Mouse (Mus musculus): ENCODE results near the gene Fam83g. TPM values are rescaled to one million over a fixed set of nuclear protein-coding genes. Genes with fewer than 3 reads are reported as not detected.

Fam83g gene
- total RNA-seq, 2 experiments from 2014 or later: 1.2 to 1.6 TPM

- no peak for DNase-seq (ENCODE audit: low spot score in 2 of 2)
Measured at GRCm38 (mm10) chr11:61650470-61651265, 33.2 kb upstream of the Fam83g start.

GRCm38 (mm10) chr11:61652216-61652615 is 31.7 kb upstream of the Fam83g start:
- no peak for DNase-seq (ENCODE audit: low spot score in 2 of 2)

- no peak for DNase-seq (ENCODE audit: low spot score in 2 of 2)
Measured at GRCm38 (mm10) chr11:61652686-61653447, 31.0 kb upstream of the Fam83g start, which contains the start of gene Grap. TSS of gene Grap (plus strand) at chr11:61653265.

GRCm38 (mm10) chr11:61653568-61653967 is 30.3 kb upstream of the Fam83g start:
- no peak for DNase-seq (ENCODE audit: low spot score in 2 of 2)

GRCm38 (mm10) chr11:61654786-61655311 is 29.0 kb upstream of the Fam83g start:
- no peak for DNase-seq (ENCODE audit: low spot score in 2 of 2)

GRCm38 (mm10) chr11:61655649-61656048 is 28.2 kb upstream of the Fam83g start:
- DNase-seq (ENCODE audit: low spot score in 2 of 2): no peak

- no peak for DNase-seq (ENCODE audit: low spot score in 2 of 2)
Measured at GRCm38 (mm10) chr11:61656148-61656850, 27.6 kb upstream of the Fam83g start.

GRCm38 (mm10) chr11:61657432-61657831 is 26.5 kb upstream of the Fam83g start:
- no peak for DNase-seq (ENCODE audit: low spot score in 2 of 2)

- no peak for DNase-seq (ENCODE audit: low spot score in 2 of 2)
Measured at GRCm38 (mm10) chr11:61658360-61658922, 25.4 kb upstream of the Fam83g start.

GRCm38 (mm10) chr11:61659011-61659858 is 24.7 kb upstream of the Fam83g start:
- DNase-seq (ENCODE audit: low spot score in 2 of 2): no peak

GRCm38 (mm10) chr11:61660001-61660400 is 23.9 kb upstream of the Fam83g start:
- DNase-seq (ENCODE audit: low spot score in 2 of 2): no peak

- no peak for DNase-seq (ENCODE audit: low spot score in 2 of 2)
Measured at GRCm38 (mm10) chr11:61660806-61661392, 23.0 kb upstream of the Fam83g start.

- DNase-seq (ENCODE audit: low spot score in 2 of 2): no peak
Measured at GRCm38 (mm10) chr11:61662189-61662588, 21.7 kb upstream of the Fam83g start.

- DNase-seq (ENCODE audit: low spot score in 2 of 2): peak in 1 of 2 experiments; percentile 41
Measured at GRCm38 (mm10) chr11:61665401-61665800, 18.5 kb upstream of the Fam83g start.

- peak; percentile 47 to 54 for DNase-seq (ENCODE audit: low spot score in 2 of 2)
Measured at GRCm38 (mm10) chr11:61665991-61666799, 17.7 kb upstream of the Fam83g start.

- DNase-seq (ENCODE audit: low spot score in 2 of 2): no peak
Measured at GRCm38 (mm10) chr11:61667248-61667647, 16.6 kb upstream of the Fam83g start.

- DNase-seq (ENCODE audit: low spot score in 2 of 2): no peak
Measured at GRCm38 (mm10) chr11:61667782-61668181, 16.1 kb upstream of the Fam83g start.
